Mouse (Mus musculus): ENCODE measurements around the gene Ncf1. TPM values are rescaled to one million over a fixed set of nuclear protein-coding genes. Genes with fewer than 3 reads are reported as not detected.

The Ncf1 gene
- total RNA-seq (2023) = 100 to 1,000 TPM; 274 to 314 TPM

GRCm38 (mm10) chr5:134229391-134229790 is at the start of gene Ncf1:
Ncf1 (minus strand) TSS chr5:134229625.

GRCm38 (mm10) chr5:134183880-134184808 is 45.3 kb downstream of the Ncf1 start, which contains the start of gene Gtf2ird2:
Gtf2ird2 (plus strand) TSS chr5:134184019.

GRCm38 (mm10) chr5:134176169-134176881 is 53.1 kb downstream of the Ncf1 start, which contains the start of gene Rcc1l:
Rcc1l (minus strand) TSS chr5:134176774.

Other genes with a start within 250 kb of the Ncf1 start
- gene Castor2, start 129.9 kb downstream of the Ncf1 start, total RNA-seq (2023) = 1 to 10 TPM; 6.9 to 7.3 TPM
- gene Rcc1l, start 52.9 kb downstream of the Ncf1 start, total RNA-seq (2023) = 10 to 100 TPM; 16.4 to 19.6 TPM
- 10 to 100 TPM; 18.7 to 19.3 TPM for gene Gtf2ird2, start 45.6 kb downstream of the Ncf1 start, total RNA-seq (2023)
- gene Gtf2i, start 85.1 kb upstream of the Ncf1 start, total RNA-seq (2023) = 10 to 100 TPM; 84.1 to 88.6 TPM
- under 1 TPM in 1 of 2 experiments, not detected in 1; 0.92 TPM for gene Gtf2ird1, start 227.1 kb upstream of the Ncf1 start, total RNA-seq (2023)

Measured in B cell, adult 67 days (primary cell).